Mouse (Mus musculus) retina, postnatal 7 days (tissue): Measurements from ENCODE around the gene Col18a1.

Source experiments
- DNase-seq: peaks from one replicate; pipeline ENCODE4 v3.0.0-alpha.2; 2012; ENCODE audit warnings: low read depth, low spot score

Col18a1 gene

GRCm38 (mm10) chr10:77165963-77166717, at the start of gene Col18a1:
Gene Col18a1, minus strand, starts transcription at chr10:77166548.
- no peak for DNase-seq

DNA sequence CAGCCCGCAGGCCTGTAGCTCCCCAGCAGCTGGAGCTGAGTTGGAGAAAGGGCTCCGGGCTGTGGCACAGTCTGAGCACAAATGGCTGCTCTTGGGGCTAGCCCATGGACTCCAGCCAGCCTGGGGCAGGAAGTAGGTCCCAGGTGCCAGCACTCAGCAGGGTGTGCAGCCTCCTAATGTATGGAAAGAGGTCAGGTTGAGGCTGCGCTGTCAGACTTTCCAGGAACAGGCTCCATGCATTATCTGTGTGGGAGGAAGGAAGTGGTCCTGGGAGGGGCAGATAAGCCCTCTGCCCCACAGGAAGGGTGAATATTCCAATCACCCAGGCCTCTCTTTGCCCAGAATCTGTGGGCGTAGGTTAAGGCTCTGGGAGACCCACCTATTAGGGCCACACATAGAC, 49.3 kb upstream of the Col18a1 start:
- no peak for DNase-seq

DNA sequence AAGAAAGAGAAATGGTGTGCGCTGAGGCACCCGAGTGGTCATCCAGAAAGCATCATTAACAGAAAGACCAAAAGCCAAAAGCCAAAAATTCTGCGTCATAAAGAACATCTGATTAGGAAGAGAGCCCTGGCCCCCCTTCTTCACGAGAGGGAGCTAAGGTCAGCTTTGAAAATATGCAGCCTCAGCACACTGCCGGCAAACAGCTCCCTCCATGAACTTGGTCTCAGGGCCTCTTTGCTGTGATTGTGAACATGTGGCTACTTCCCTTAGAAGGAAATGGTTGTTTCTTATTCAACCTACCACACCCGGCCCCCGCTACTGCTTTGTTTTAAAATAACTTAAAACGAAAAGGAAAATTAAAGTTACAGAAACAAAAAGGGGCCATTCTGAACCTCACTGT, 48.2 kb upstream of the Col18a1 start:
- no peak for DNase-seq

- no peak for DNase-seq
Measured at GRCm38 (mm10) chr10:77213483-77213882, 47.1 kb upstream of the Col18a1 start.

DNA sequence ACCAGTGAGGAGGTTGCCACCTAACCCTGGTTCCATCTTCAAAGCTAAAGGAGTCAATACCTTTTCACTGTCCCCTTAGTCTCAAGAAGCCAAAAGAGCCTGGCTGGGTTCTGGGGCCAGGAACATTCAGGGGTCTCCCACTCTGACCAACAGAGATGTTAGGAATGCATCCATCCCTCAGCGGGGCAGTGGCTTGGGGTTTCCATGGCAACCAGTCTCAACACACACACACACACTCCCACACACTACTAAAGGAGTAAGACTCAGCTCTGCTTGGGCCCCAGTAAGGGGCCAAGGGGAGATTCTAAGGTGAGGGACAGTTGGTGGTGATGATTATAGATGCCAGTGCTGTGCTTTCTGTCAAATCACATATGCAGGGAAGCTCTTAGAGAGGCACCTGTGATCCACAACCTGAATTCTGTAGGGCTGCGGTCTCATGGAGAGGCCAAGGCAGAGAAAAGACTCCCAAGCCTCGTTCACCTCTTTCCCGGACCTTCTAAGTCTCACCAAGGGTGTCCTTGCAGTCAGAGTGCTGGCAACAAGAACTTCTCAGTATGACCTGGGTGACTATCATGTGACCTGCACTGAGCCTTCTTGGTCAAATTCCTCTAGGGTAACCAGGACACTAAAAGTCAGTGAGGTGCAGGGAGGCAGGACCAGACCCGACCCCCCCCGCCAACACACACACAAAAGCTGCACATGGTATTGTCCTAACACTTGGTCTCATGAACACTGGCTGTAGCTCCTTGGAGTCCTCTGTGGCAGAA, 46.2 kb upstream of the Col18a1 start:
- no peak for DNase-seq

- no peak for DNase-seq
Measured at GRCm38 (mm10) chr10:77211116-77211570, 44.8 kb upstream of the Col18a1 start.

GRCm38 (mm10) chr10:77210666-77211065, 44.3 kb upstream of the Col18a1 start:
- no peak for DNase-seq

- no peak for DNase-seq
Measured at GRCm38 (mm10) chr10:77209261-77209660, 42.9 kb upstream of the Col18a1 start.

DNA sequence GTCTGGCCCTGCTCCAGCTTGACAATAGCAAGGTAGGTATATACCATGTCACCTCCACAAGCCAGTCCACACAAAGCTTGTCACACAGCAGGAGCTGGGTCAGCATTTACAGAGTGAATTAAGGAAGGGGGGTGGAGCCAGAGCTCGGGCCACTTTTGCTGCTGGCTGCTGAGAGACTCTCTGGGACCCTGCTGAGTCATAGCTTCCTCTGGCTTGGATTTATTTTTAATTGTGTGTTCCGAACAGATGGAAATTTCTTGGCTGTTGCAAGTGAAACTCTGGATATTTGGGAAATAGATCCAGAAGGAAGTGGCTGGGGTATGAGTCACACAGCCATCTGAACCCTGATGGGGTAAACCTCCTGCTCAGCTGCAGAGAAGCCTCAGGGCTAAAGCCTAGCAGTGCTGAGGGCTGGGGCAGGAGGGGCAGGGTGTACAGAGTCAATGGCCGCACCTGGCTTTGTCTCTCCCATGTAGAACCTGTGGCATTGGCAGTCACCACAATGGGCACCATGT, 40.3 kb upstream of the Col18a1 start:
- DNase-seq, result no peak

- DNase-seq, result no peak
Measured at GRCm38 (mm10) chr10:77206134-77206533, 39.8 kb upstream of the Col18a1 start.

DNA sequence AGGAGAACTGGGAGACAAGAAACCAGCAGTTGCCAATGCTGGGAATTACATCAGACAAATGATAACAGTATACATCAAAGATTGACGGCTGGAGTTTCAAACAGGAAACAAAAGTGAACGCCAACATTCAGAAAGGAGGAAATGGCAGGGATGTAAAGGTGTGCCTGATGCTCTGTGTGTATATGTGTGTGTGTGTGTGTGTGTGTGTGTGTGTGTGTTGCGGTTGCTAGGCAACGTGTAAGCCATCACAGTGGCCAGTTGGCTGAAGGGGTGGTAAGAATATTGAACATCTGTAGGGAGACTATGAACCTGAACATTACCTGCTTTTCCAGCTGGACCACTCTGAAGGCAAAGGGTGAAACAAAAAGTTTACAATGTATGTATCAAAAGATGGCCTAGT, 37.6 kb upstream of the Col18a1 start:
- DNase-seq, result no peak

- DNase-seq, result no peak
Measured at GRCm38 (mm10) chr10:77201919-77202318, 35.6 kb upstream of the Col18a1 start.

GRCm38 (mm10) chr10:77200295-77200694, 33.9 kb upstream of the Col18a1 start:
- no peak for DNase-seq

GRCm38 (mm10) chr10:77199229-77199628, 32.9 kb upstream of the Col18a1 start:
- no peak for DNase-seq

- no peak for DNase-seq
Measured at GRCm38 (mm10) chr10:77197469-77198209, 31.3 kb upstream of the Col18a1 start.

GRCm38 (mm10) chr10:77196676-77197075, 30.3 kb upstream of the Col18a1 start:
- no peak for DNase-seq

GRCm38 (mm10) chr10:77196115-77196514, 29.8 kb upstream of the Col18a1 start:
- DNase-seq, result no peak

DNA sequence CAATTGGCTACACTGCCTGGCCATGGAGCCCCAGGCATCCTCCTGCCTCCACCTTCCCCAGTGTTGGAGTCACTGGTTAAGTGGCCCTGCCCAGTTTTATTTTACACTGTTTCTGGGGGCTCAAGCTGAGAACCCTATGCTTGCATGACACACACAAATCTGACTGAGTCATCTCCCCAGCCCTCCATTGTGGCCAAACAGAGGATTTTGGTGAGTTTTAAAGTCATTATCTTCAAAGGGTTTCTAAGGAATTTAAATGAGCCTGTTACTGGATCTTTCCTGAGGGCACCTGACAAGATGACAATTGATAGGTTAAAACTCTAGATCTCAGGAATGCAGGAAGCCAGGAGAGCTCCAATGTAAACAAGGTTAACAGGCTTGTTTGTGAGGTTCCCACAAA, 27.1 kb upstream of the Col18a1 start:
- no peak for DNase-seq

- no peak for DNase-seq
Measured at GRCm38 (mm10) chr10:77192745-77193144, 26.4 kb upstream of the Col18a1 start.

DNA sequence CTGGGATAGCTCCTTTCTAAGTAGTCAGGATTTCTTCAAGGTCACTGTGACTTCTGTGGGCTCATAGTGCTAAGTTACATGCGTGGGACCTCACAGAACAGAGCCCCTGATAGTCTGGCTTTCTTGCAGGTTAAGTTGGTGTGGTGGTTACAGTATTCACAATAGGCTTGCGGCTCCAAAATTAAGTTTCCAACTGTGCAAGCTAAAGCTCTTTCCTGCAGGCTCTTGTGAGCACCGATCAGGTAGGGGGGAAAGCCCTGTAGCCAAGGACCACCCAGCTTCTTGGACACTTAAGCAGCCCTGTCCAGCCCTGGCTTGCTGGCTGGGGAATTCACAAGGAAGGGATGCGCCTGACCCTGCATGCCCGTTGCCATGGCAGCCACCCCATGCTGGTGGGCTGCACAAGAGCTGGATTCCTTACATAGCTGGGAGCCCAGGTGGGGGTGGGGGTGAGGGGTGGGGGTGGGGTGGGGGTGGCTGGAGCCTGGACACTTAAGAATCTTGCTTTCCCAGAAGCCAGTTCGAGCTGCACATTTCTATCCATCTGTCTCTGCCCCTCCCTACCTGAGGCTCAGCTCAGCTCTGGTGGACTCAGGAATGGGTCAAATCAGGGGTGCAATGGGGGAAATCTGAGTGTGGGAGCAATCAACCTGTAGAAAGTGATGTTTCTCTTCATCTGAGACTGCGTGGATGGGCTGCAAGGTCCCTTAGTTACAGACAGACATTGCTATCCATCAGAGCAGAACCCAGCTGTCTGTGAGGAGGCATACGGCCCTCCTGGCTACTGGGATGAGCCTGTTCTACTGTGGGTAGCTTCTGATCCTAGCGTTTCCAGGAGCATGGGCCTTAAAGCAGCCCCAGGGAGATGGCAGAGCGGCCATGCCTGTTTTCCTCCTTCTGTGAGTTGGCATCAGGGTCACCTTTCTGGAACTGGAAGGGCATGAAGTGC, 24.9 kb upstream of the Col18a1 start:
- DNase-seq, result no peak

GRCm38 (mm10) chr10:77187427-77187826, 21.1 kb upstream of the Col18a1 start:
- no peak for DNase-seq
